ENCODE assay signal across 14 mouse cellular contexts in genomic region chr8:84566816-84567413, GRCm38 (mm10).
DNase-seq lines count a peak whose midpoint lies in the region; ATAC-seq and TF ChIP-seq lines count a peak whose summit lies in the region.
"Had no signal": no experiment of that assay in that cellular context is flagged by ENCODE, and none has a peak within 500 bp of the region (broad histone marks: within the 10 kb centered on the region; RNA-seq: fewer than 3 reads in every experiment).

No protein-coding gene starts in this region.

- WGBS in lung, postnatal 0 days = 52% methylated on average over 12 of the region's 12 CpGs
- WGBS in kidney, embryonic 14.5 days = 82% methylated on average over 12 of the region's 12 CpGs

- H3K4me1 ChIP-seq in lung, postnatal 0 days (ENCODE audit: insufficient read depth, low read depth, low read length) = no peaks in the 10 kb centered on the region
- H3K4me1 ChIP-seq in ES-Bruce4 (ENCODE audit: control insufficient read depth, insufficient read depth, low read length) = no peaks in the 10 kb centered on the region
- H3K4me1 ChIP-seq in kidney, embryonic 14.5 days (ENCODE audit: control insufficient read depth, insufficient read depth, low read length) = no peaks in the 10 kb centered on the region
- H3K4me1 ChIP-seq: midbrain, embryonic 12.5 days had no signal

- H3K9ac ChIP-seq in lung, postnatal 0 days (replicated peaks; ENCODE audit: low read depth) = no peak overlapping the region
- H3K9ac ChIP-seq in ES-Bruce4 (ENCODE audit: low read depth, poor library complexity, severe bottlenecking) = peak overlapping the region; percentile 70; the same call in 1 of the 2 replicates
- H3K9ac ChIP-seq in kidney, embryonic 14.5 days (ENCODE audit: low read depth, low read length) = no peak overlapping the region
- H3K9ac ChIP-seq: forebrain, embryonic 13.5 days; liver, embryonic 14.5 days; midbrain, embryonic 12.5 days; neural tube, embryonic 12.5 days had no signal

- 0 out of 2 replicates have a peak, but pooled peaks have one; percentile 5 for ATAC-seq in lung, postnatal 0 days
- ATAC-seq in megakaryocyte progenitor cell, adult 5-6 weeks (replicated peaks; ENCODE audit: poor library complexity) = peak; percentile 40
- ATAC-seq in kidney, embryonic 14.5 days (ENCODE audit: low FRiP score, low TSS enrichment) = no peak
- ATAC-seq: activated CD4-positive, CD25-positive, alpha-beta regulatory T cell, adult 4 months; forebrain, embryonic 13.5 days had no signal

- no peaks in the 10 kb centered on the region for H3K27me3 ChIP-seq in lung, postnatal 0 days (replicated peaks; ENCODE audit: insufficient read depth, low read length)
- H3K27me3 ChIP-seq in ES-Bruce4 (ENCODE audit: control insufficient read depth, insufficient read depth, low read length, poor library complexity, severe bottlenecking) = no peaks in the 10 kb centered on the region
- no peaks in the 10 kb centered on the region for H3K27me3 ChIP-seq in kidney, embryonic 14.5 days (ENCODE audit: control insufficient read depth, insufficient read depth, low read length)
- H3K27me3 ChIP-seq: forebrain, embryonic 13.5 days; midbrain, embryonic 12.5 days; neural tube, embryonic 12.5 days had no signal

- H3K4me2 ChIP-seq in lung, postnatal 0 days (replicated peaks; ENCODE audit: low read depth, low read length) = 0 out of 2 replicates have a peak overlapping the region, but pooled peaks have one; percentile 49
- no peak overlapping the region for H3K4me2 ChIP-seq in kidney, embryonic 14.5 days (replicated peaks; ENCODE audit: low read depth, low read length)
- H3K4me2 ChIP-seq: forebrain, embryonic 13.5 days; midbrain, embryonic 12.5 days; neural tube, embryonic 12.5 days had no signal

- no peak for TF ChIP-seq EP300 in lung, postnatal 0 days (IDR thresholded peaks at IDR 0.05)
- TF ChIP-seq EP300 in ES-Bruce4 (IDR thresholded peaks at IDR 0.05; ENCODE audit: insufficient read depth, low read depth, low read length) = no peak

- no peak for TF ChIP-seq POLR2A in ES-Bruce4 (IDR thresholded peaks at IDR 0.05; ENCODE audit: insufficient read depth, low read length)

- TF ChIP-seq CTCF in lung, postnatal 0 days (IDR thresholded peaks at IDR 0.05) = no peak
- TF ChIP-seq CTCF in ES-Bruce4 (IDR thresholded peaks at IDR 0.05; ENCODE audit: low read depth, low read length) = no peak

- H3K4me3 ChIP-seq in lung, postnatal 0 days (ENCODE audit: low read depth, low read length) = no peak overlapping the region
- no peak overlapping the region for H3K4me3 ChIP-seq in ES-Bruce4 (ENCODE audit: low read depth, low read length)
- no peak overlapping the region for H3K4me3 ChIP-seq in kidney, embryonic 14.5 days (ENCODE audit: low read length)
- H3K4me3 ChIP-seq: forebrain, embryonic 13.5 days; midbrain, embryonic 12.5 days; neural tube, embryonic 12.5 days had no signal

- no peaks in the 10 kb centered on the region for H3K9me3 ChIP-seq in lung, postnatal 0 days (ENCODE audit: low read length)
- no peaks in the 10 kb centered on the region for H3K9me3 ChIP-seq in ES-Bruce4 (replicated peaks; ENCODE audit: control insufficient read depth, insufficient read depth, low read length, poor library complexity, severe bottlenecking)
- H3K9me3 ChIP-seq in kidney, embryonic 14.5 days (ENCODE audit: control insufficient read depth, low read length) = no peaks in the 10 kb centered on the region
- H3K9me3 ChIP-seq: forebrain, embryonic 13.5 days; midbrain, embryonic 12.5 days; neural tube, embryonic 12.5 days had no signal

- no peak overlapping the region for H3K27ac ChIP-seq in lung, postnatal 0 days (ENCODE audit: low read length)
- H3K27ac ChIP-seq in ES-Bruce4 (ENCODE audit: insufficient read depth, low read length) = no peak overlapping the region
- no peak overlapping the region for H3K27ac ChIP-seq in kidney, embryonic 14.5 days (ENCODE audit: low read depth, low read length)
- H3K27ac ChIP-seq: forebrain, embryonic 13.5 days; liver, embryonic 14.5 days; midbrain, embryonic 12.5 days; neural tube, embryonic 12.5 days had no signal

- no peak for DNase-seq in lung, postnatal 0 days (ENCODE audit: low spot score)
- no peak for DNase-seq in lung, adult 18-20 months
- DNase-seq in ZHBTc4 (ENCODE audit: low read depth, low spot score) = peak; percentile 40
- DNase-seq in kidney, adult 11 months = no peak
- DNase-seq: gastrocnemius, postnatal 25 days; kidney, adult 18-20 months had no signal

- no peaks in the 10 kb centered on the region for H3K36me3 ChIP-seq in lung, postnatal 0 days (ENCODE audit: insufficient read depth, low read length)
- H3K36me3 ChIP-seq in ES-Bruce4 (ENCODE audit: control insufficient read depth, insufficient read depth, low read length, poor library complexity, severe bottlenecking) = no peaks in the 10 kb centered on the region; the same call in 1 of the 2 replicates
- no peaks in the 10 kb centered on the region for H3K36me3 ChIP-seq in kidney, embryonic 14.5 days (ENCODE audit: control insufficient read depth, insufficient read depth, low read length)
